Mouse (Mus musculus) ES-Bruce4 (cell line): ENCODE measurements around the gene Pmpca. TPM values are rescaled to one million over a fixed set of nuclear protein-coding genes. Genes with fewer than 3 reads are reported as not detected.

Experiments
- H3K27ac ChIP-seq: 2 replicates; pipeline ENCODE4 v1.5.1; 2012; ENCODE audit warnings: low read length, inconsistent platforms; ENCODE audit not compliant: insufficient read depth
- H3K27me3 ChIP-seq: 2 replicates; pipeline ENCODE4 v1.6.1; 2012; ENCODE audit warnings: mild to moderate bottlenecking, low read length, inconsistent platforms; ENCODE audit not compliant: control insufficient read depth, poor library complexity, insufficient read depth, severe bottlenecking
- H3K36me3 ChIP-seq: 2 replicates; pipeline ENCODE4 v1.6.1; 2012; ENCODE audit warnings: inconsistent platforms, mild to moderate bottlenecking, low read length, moderate library complexity; ENCODE audit not compliant: control insufficient read depth, poor library complexity, insufficient read depth, severe bottlenecking
- H3K4me1 ChIP-seq: one replicate; pipeline ENCODE4 v1.8.1; 2011; ENCODE audit warnings: low read length; ENCODE audit not compliant: control insufficient read depth, insufficient read depth
- H3K4me3 ChIP-seq: 2 replicates; pipeline ENCODE4 v1.5.1; 2011; ENCODE audit warnings: low read depth, mild to moderate bottlenecking, low read length
- H3K9ac ChIP-seq: 2 replicates; pipeline ENCODE4 v1.6.1; 2012; ENCODE audit warnings: low read depth, mild to moderate bottlenecking, inconsistent platforms; ENCODE audit not compliant: poor library complexity, severe bottlenecking
- H3K9me3 ChIP-seq: replicated peaks from 2 replicates; pipeline ENCODE4 v1.6.1; 2012; ENCODE audit warnings: mild to moderate bottlenecking, low read length, inconsistent platforms; ENCODE audit not compliant: control insufficient read depth, poor library complexity, insufficient read depth, severe bottlenecking
- CTCF ChIP-seq: IDR thresholded peaks from one replicate; pipeline ENCODE4 v1.8.1; 2011; ENCODE audit warnings: low read depth, low read length
- EP300 ChIP-seq: IDR thresholded peaks from 2 replicates; pipeline ENCODE4 v1.6.1; 2011; ENCODE audit warnings: low read depth, low read length; ENCODE audit not compliant: insufficient read depth
- POLR2A ChIP-seq: IDR thresholded peaks from one replicate; pipeline ENCODE4 v1.8.1; 2011; ENCODE audit warnings: low read length; ENCODE audit not compliant: insufficient read depth
- polyA plus RNA-seq: library from polyadenylated mRNA; stranded (reverse); fragments of >200 nt; gene quantifications from 2 replicates; pipeline ENCODE4 v1.2.4, GENCODE M21; 2011; ENCODE audit warnings: low read depth; ENCODE audit not compliant: missing spikeins, insufficient read depth, insufficient read length

Gene Pmpca
- polyA plus RNA-seq, 1 experiment, result 161 TPM

DNA sequence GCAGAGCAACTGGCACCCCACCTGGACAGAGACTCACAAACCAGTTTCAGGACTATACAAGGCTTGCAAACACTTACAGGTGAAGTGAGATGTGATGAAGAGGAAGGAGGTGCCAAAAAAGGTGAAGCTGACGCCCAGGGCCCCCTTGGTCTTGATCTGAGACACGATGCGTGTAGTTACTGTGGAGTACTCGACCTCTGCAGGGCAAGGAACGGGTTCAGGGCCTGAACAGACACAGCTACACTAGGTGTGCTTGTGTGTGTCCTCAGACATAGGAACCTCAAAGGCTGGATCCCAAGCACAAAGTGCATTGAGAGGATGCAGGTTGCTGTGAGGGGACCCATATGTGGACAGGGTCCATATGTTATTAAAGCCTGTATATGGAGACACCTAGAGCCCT lies 11.2 kb downstream of the Pmpca start:
- TF ChIP-seq CTCF (no peak), POLR2A (no peak), EP300 (no peak)
- no peaks in the 10 kb centered on the region for H3K9me3 ChIP-seq
- no peak overlapping the region for H3K4me3 ChIP-seq
- H3K9ac ChIP-seq, result no peak overlapping the region
- H3K4me1 ChIP-seq, result no peaks in the 10 kb centered on the region
- H3K36me3 ChIP-seq, result peaks cover 20% of the 10 kb centered on the region
- H3K27ac ChIP-seq, result no peak overlapping the region
- H3K27me3 ChIP-seq, result no peaks in the 10 kb centered on the region

DNA sequence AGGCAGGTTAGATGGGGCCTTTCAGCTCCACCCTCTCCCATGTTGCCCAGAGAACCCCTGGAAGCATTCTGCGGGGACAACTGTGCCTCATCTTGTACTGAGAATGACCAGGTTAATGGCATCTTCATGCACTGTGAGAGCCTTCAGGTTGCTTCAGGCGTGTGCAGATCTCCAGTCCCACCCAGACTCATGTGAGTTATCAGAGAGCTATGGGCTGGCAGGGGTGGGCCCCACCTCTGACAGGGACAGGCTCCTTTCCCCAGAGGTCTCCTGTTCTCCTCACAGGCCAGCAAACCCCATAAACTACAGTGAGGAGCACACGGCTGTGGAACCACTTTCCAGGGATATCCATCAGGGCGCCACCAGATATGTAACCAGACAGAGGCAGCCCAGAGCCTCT lies 11.9 kb downstream of the Pmpca start:
- no peak for TF ChIP-seq EP300
- no peak for TF ChIP-seq POLR2A
- TF ChIP-seq CTCF, result no peak
- Histone ChIP-seq H3K27ac (no peak overlapping the region), H3K27me3 (no peaks in the 10 kb centered on the region), H3K4me1 (no peaks in the 10 kb centered on the region), H3K4me3 (no peak overlapping the region), H3K9me3 (no peaks in the 10 kb centered on the region), H3K36me3 (peaks cover 13% of the 10 kb centered on the region), H3K9ac (no peak overlapping the region)

DNA sequence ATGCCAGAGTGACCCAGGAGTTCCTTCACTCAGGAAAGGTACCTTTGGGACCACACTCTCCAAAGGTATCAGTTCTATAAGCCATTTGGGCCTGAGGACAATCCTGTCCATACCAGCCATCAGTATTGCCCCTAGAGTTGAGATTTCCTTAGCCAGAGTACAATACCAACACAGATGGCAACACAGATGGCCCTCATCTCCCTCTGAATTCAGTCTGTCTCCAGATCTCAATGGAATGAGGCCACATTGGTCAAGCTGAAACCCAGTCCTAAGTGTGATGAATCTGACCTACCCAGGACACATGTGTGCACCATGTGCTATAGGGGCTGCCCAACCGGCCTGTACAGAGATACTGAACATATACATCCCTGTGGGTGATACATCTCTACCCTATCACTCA lies 13.1 kb downstream of the Pmpca start:
- no peak for TF ChIP-seq POLR2A
- TF ChIP-seq CTCF, result no peak
- TF ChIP-seq EP300, result no peak
- no peak overlapping the region for H3K4me3 ChIP-seq
- H3K27ac ChIP-seq, result no peak overlapping the region
- no peaks in the 10 kb centered on the region for H3K9me3 ChIP-seq
- H3K36me3 ChIP-seq, result peaks cover 3% of the 10 kb centered on the region; the same call in 1 of the 2 replicates
- no peak overlapping the region for H3K9ac ChIP-seq
- H3K4me1 ChIP-seq, result no peaks in the 10 kb centered on the region
- no peaks in the 10 kb centered on the region for H3K27me3 ChIP-seq

DNA sequence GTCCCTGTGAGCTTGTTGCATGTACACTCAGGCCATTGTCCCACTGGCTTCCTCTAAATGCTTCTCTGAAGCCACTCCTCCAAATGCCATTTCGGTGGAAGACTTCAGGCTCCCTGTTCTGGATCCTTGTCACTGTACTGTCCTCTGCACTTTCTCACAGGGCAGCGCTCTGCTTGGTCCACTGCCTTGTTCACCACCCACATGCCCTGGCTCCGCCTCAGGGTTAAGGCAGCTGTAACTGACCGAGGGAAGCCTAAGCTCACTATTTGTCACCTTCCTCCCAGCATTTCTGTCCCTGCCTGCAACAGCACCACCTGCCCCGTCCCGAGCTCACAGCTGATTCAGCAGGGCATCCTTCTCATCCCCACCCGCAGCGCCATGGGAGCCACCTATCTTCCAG lies 14.2 kb downstream of the Pmpca start:
- H3K4me1 ChIP-seq, result no peaks in the 10 kb centered on the region
- TF ChIP-seq CTCF (no peak), EP300 (no peak), POLR2A (no peak)
- no peak overlapping the region for H3K27ac ChIP-seq
- H3K9me3 ChIP-seq, result no peaks in the 10 kb centered on the region
- H3K4me3 ChIP-seq, result no peak overlapping the region
- no peaks in the 10 kb centered on the region for H3K27me3 ChIP-seq
- H3K9ac ChIP-seq, result no peak overlapping the region
- H3K36me3 ChIP-seq, result no peaks in the 10 kb centered on the region

DNA sequence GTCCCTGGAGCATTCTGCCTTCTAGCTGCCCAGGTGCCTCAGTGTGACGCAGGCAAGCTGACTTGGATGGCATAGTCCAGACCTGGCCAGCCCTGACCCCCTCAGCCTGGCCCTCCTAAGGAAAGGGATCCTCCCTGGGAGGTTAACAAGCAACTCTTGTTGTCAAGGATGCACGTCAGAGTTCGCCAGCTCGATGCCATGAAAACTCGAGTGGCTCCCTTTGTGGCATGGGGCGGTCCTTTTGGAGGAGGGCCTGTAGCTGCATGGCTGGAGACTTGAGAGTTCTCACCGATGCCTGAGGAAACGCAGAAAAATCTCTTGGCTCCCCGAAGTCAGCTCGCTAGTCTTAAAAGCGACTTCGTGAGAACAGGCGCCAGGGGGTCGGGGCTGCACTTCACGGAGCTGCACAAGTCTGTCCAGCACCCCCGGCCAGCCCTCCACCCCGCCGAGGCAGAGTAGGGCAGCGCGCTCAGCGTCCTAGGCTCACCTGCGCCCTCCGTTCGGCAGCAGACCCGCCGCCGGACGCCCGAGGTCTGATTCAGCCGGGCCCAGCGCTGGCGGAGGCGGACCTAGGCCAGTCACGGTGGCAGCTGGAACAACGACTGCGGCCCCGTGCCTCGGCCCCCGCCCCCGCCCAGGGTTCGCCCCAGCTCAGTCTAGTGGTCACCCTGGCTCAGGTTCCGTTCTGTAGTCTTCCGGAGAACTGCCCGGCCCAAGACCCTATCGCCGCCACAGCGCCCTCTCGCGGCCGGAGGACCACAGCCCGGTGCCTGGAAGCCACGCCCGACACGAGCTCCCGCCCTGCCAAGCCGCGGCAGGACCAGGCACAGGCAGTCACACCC lies 19.6 kb downstream of the Pmpca start, which contains the start of gene Inpp5e:
Gene Inpp5e, minus strand, starts transcription at position 689 of the 842 bp plus-strand sequence.
- peak within 1 kb of the TSS; percentile 67 for H3K4me3 ChIP-seq
- H3K9me3 ChIP-seq, result no peaks in the 10 kb centered on the region
- H3K27me3 ChIP-seq, result no peaks in the 10 kb centered on the region
- H3K36me3 ChIP-seq, result peaks cover 12% of the 10 kb centered on the region
- no peaks in the 10 kb centered on the region for H3K4me1 ChIP-seq
- peak within 1 kb of the TSS; percentile 72 for H3K9ac ChIP-seq
- TF ChIP-seq EP300 (0 out of 2 replicates have a peak, but pooled peaks have one; percentile 19), CTCF (peak; percentile 91), POLR2A (peak; percentile 38)
- H3K27ac ChIP-seq, result no peak within 1 kb of the TSS

DNA sequence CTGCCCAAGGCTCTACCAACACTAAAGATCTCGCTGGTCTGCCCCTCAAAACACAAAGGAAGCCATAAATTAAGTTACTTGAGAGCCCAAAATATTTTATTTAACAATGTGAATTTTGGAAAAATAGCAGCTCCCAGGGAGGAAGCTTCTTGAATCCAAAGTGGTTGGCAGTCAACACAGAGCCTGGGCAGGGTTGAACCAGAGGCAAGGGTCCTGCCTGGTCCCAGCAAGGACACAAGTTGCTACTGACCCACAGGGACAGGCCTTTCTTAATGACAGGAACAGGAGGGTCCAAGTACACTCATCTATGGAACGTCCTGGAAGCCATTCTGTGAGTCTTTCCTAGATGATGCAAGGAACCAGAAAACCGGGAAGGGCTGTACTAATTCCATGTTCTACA lies 20.2 kb downstream of the Pmpca start:
- H3K36me3 ChIP-seq, result peaks cover 14% of the 10 kb centered on the region
- no peaks in the 10 kb centered on the region for H3K4me1 ChIP-seq
- H3K4me3 ChIP-seq, result no peak overlapping the region
- H3K27me3 ChIP-seq, result no peaks in the 10 kb centered on the region
- no peak overlapping the region for H3K27ac ChIP-seq
- no peaks in the 10 kb centered on the region for H3K9me3 ChIP-seq
- H3K9ac ChIP-seq, result no peak overlapping the region
- no peak for TF ChIP-seq POLR2A
- TF ChIP-seq CTCF, result no peak
- no peak for TF ChIP-seq EP300
